Mouse (Mus musculus) lung, adult 2 months (tissue): Measurements from ENCODE around the gene Abcc3.

Experiments used
- CTCF ChIP-seq: fragments of 200-500 bp; IDR thresholded peaks from 2 replicates; pipeline ENCODE4 v1.5.1; 2011; ENCODE audit warnings: mild to moderate bottlenecking, low read length, control low read depth; ENCODE audit not compliant: insufficient read depth
- POLR2A ChIP-seq: fragments of 200-500 bp; IDR thresholded peaks from 2 replicates; pipeline ENCODE4 v1.6.1; 2011; ENCODE audit warnings: low read depth, mild to moderate bottlenecking, control low read depth, low read length, borderline replicate concordance; ENCODE audit errors: extremely low read depth

DNA sequence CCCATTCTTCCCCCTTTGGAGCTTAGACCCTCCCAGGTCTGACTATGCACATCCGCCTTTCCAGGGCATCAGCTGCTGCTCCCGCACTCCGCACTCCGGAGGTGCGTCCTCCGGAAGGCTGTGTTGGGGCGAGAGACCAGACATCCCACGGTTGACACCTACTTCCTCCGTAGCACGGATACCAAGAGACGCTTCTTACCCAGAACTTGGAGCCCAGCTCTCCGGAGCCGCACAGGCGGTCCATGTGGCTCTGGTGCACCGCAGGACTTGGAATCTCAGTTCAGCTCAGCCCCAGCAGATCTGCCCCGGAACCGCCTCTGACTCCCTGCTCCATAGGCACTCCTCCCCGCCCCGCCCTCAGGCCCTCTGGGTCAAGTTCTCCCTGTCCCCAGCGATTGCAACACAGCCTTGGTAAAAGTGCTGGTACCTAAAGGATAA is at the start of gene Abcc3:
- TF ChIP-seq CTCF (no peak), POLR2A (0 out of 2 replicates have a peak, but pooled peaks have one; percentile 23)
